Mouse (Mus musculus) testis, adult 2 months (tissue): Measurements from ENCODE around the gene Mas1.

Source experiments
- CTCF ChIP-seq: fragments of 200-500 bp; IDR thresholded peaks from 2 replicates; pipeline ENCODE4 v1.5.1; 2012; ENCODE audit warnings: low read depth, mild to moderate bottlenecking, inconsistent platforms, low read length, moderate library complexity; ENCODE audit not compliant: control insufficient read depth, insufficient read depth, insufficient replicate concordance
- POLR2A ChIP-seq: fragments of 200-500 bp; IDR thresholded peaks from 2 replicates; pipeline ENCODE4 v1.6.1; 2012; ENCODE audit warnings: low read depth, mild to moderate bottlenecking, inconsistent platforms, low read length, moderate library complexity; ENCODE audit not compliant: control insufficient read depth

- TF ChIP-seq POLR2A (no peak), CTCF (no peak)
Measured at GRCm38 (mm10) chr17:12910391-12910790, 42.4 kb upstream of the Mas1 start.
